In the genomic region with DNA sequence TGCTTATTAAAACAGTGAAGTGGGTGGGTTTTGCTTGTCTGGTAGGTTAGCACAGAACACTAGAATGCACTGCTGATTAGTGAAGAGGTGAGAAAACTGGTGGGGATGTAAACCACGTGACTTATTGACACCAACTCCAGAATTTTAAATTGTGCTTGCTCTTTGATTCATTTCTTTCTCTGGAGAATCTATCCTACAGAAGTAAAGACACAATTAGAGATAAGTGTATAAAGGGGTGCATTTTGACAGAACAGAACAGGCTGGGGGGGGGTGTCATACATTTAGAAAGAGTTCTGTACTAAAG, we compare ENCODE assay signal across 9 mouse cellular contexts. TPM values are rescaled to one million over a fixed set of nuclear protein-coding genes. Genes with fewer than 3 reads are reported as not detected.
DNase-seq lines count a peak whose midpoint lies in the region; ATAC-seq and TF ChIP-seq lines count a peak whose summit lies in the region.
"Had no signal": no experiment of that assay in that cellular context is flagged by ENCODE, and none has a peak within 500 bp of the region (broad histone marks: within the 10 kb centered on the region; RNA-seq: fewer than 3 reads in every experiment).

No protein-coding gene starts in this region.

- H3K27ac ChIP-seq in heart, embryonic 13.5 days (replicated peaks), result 0 out of 2 replicates have a peak overlapping the region, but pooled peaks have one; percentile 77
- no peak overlapping the region for H3K27ac ChIP-seq in forebrain, embryonic 15.5 days (replicated peaks)
- peak overlapping the region; percentile 87; the same call in 1 of the 2 replicates for H3K27ac ChIP-seq in liver, postnatal 0 days (ENCODE audit: low read depth)

- WGBS in heart, embryonic 13.5 days, result 18% methylated on average over 1 of the region's 1 CpGs
- 30% methylated on average over 1 of the region's 1 CpGs for WGBS in forebrain, embryonic 15.5 days
- 19% methylated on average over 1 of the region's 1 CpGs for WGBS in liver, postnatal 0 days (ENCODE audit: insufficient replicate concordance)

- peak overlapping the region; percentile 89 for H3K9ac ChIP-seq in heart, embryonic 13.5 days
- no peak overlapping the region for H3K9ac ChIP-seq in forebrain, embryonic 15.5 days (replicated peaks)
- H3K9ac ChIP-seq in liver, postnatal 0 days (replicated peaks), result peak overlapping the region; percentile 90

- peak overlapping the region; percentile 91 for H3K4me2 ChIP-seq in heart, embryonic 13.5 days
- H3K4me2 ChIP-seq in forebrain, embryonic 15.5 days (replicated peaks), result peak overlapping the region; percentile 75
- peak overlapping the region; percentile 95 for H3K4me2 ChIP-seq in liver, postnatal 0 days (ENCODE audit: low read depth, low read length)

- peaks cover 25% of the 10 kb centered on the region for H3K4me1 ChIP-seq in heart, embryonic 13.5 days
- H3K4me1 ChIP-seq in E14TG2a.4 (replicated peaks; ENCODE audit: low read depth, low read length), result peaks cover 27% of the 10 kb centered on the region
- peaks cover 21% of the 10 kb centered on the region for H3K4me1 ChIP-seq in forebrain, embryonic 15.5 days
- peaks cover 29% of the 10 kb centered on the region for H3K4me1 ChIP-seq in liver, postnatal 0 days (ENCODE audit: insufficient read depth)

- intact Hi-C loops in heart, postnatal 36 days (cut with DNase I), result no loop called here
- intact Hi-C loops in left cerebral cortex, postnatal 14 days (cut with DNase I), result no loop called here

- H3K9me3 ChIP-seq in heart, embryonic 13.5 days, result no peaks in the 10 kb centered on the region
- no peaks in the 10 kb centered on the region for H3K9me3 ChIP-seq in E14TG2a.4 (ENCODE audit: low read length)
- H3K9me3 ChIP-seq in forebrain, embryonic 15.5 days, result no peaks in the 10 kb centered on the region
- no peaks in the 10 kb centered on the region for H3K9me3 ChIP-seq in liver, postnatal 0 days (ENCODE audit: low read length)

- DNase-seq in heart, postnatal 36 days, result no peak
- DNase-seq in liver, postnatal 0 days, result no peak
- DNase-seq in left cerebral cortex, postnatal 14 days (ENCODE audit: low spot score in 2 of 2), result no peak
- DNase-seq in thymus, postnatal 25 days, result no peak
- no peak for DNase-seq in adrenal gland, adult (ENCODE audit: inconsistent age in 2 of 2, low spot score in 1 of 2)

- no peaks in the 10 kb centered on the region for H3K27me3 ChIP-seq in heart, embryonic 13.5 days (replicated peaks)
- H3K27me3 ChIP-seq in E14TG2a.4 (ENCODE audit: insufficient read depth, low read length), result no peaks in the 10 kb centered on the region
- no peaks in the 10 kb centered on the region for H3K27me3 ChIP-seq in forebrain, embryonic 15.5 days
- H3K27me3 ChIP-seq in liver, postnatal 0 days (ENCODE audit: insufficient read depth, low read length), result no peaks in the 10 kb centered on the region
- H3K27me3 ChIP-seq: Patski had no signal

- TF ChIP-seq EP300 in liver, postnatal 0 days (IDR thresholded peaks at IDR 0.05; ENCODE audit: low read depth), result no peak

- no peak for ATAC-seq in heart, embryonic 13.5 days (ENCODE audit: extremely low read depth, insufficient number of reproducible peaks, low FRiP score, low TSS enrichment)
- ATAC-seq in forebrain, embryonic 15.5 days (replicated peaks), result no peak
- ATAC-seq in liver, postnatal 0 days, result no peak

- peak overlapping the region; percentile 97 for H3K4me3 ChIP-seq in heart, embryonic 13.5 days
- H3K4me3 ChIP-seq in E14TG2a.4 (replicated peaks; ENCODE audit: low read length), result peak overlapping the region; percentile 98
- peak overlapping the region; percentile 58 for H3K4me3 ChIP-seq in forebrain, embryonic 15.5 days
- H3K4me3 ChIP-seq in liver, postnatal 0 days (ENCODE audit: low read depth, low read length), result peak overlapping the region; percentile 86

- TF ChIP-seq CTCF in E14TG2a.4 (conservative IDR thresholded peaks at IDR 0.05; ENCODE audit: low read length), result no peak
- no peak for TF ChIP-seq CTCF in liver, postnatal 0 days (IDR thresholded peaks at IDR 0.05; ENCODE audit: low read depth)

- H3K36me3 ChIP-seq in heart, embryonic 13.5 days, result peaks cover 14% of the 10 kb centered on the region
- H3K36me3 ChIP-seq in E14TG2a.4 (ENCODE audit: insufficient read depth, low read length), result peaks cover 14% of the 10 kb centered on the region
- peaks cover 3% of the 10 kb centered on the region; the same call in 1 of the 2 replicates for H3K36me3 ChIP-seq in forebrain, embryonic 15.5 days
- H3K36me3 ChIP-seq in liver, postnatal 0 days (replicated peaks; ENCODE audit: insufficient read depth, low read length), result peaks cover 14% of the 10 kb centered on the region

RNA-seq across cellular contexts. Expression of a gene that starts 1.2 kb away (rescaled TPM):
- 11.1 TPM in 2 replicates for polyA plus RNA-seq in heart, embryonic 13.5 days (2015; fragmentation: Nextera tagmentation; extraction: Ambion mirVana)
- 10 to 100 TPM; 19.6 to 19.9 TPM for total RNA-seq in heart, postnatal 36 days (2021)
- 17.4 and 19.2 TPM in 2 replicates for polyA plus RNA-seq in forebrain, embryonic 15.5 days (2015; fragmentation: Nextera tagmentation; extraction: Ambion mirVana)
- polyA plus RNA-seq in liver, postnatal 0 days (2015; fragmentation: Nextera tagmentation; extraction: Ambion mirVana), result 3.7 and 5.2 TPM in 2 replicates
- total RNA-seq in left cerebral cortex, postnatal 14 days (2021), result 10 to 100 TPM; 40.0 to 40.2 TPM
